Mouse (Mus musculus) kidney, embryonic 15.5 days (tissue): ENCODE data around the gene Tbcd. TPM values are rescaled to one million over a fixed set of nuclear protein-coding genes. Genes with fewer than 3 reads are reported as not detected.

Source experiments
- ATAC-seq: fragments of 200-750 bp; cut with Nextera tagmentation; replicated peaks from 2 replicates; pipeline ENCODE4 v1.8.0; 2017; ENCODE audit warnings: moderate TSS enrichment; ENCODE audit not compliant: low FRiP score
- H3K27ac ChIP-seq: fragments of 300-500 bp; sonication (generic); 2 replicates; pipeline ENCODE4 v1.5.1; 2015; ENCODE audit warnings: mild to moderate bottlenecking, inconsistent platforms
- H3K27me3 ChIP-seq: fragments of 300-500 bp; sonication (generic); 2 replicates; pipeline ENCODE4 v1.6.1; 2015; ENCODE audit warnings: inconsistent platforms
- H3K36me3 ChIP-seq: fragments of 300-500 bp; sonication (generic); 2 replicates; pipeline ENCODE4 v1.6.1; 2015; ENCODE audit warnings: inconsistent platforms
- H3K4me1 ChIP-seq: fragments of 300-500 bp; sonication (generic); 2 replicates; pipeline ENCODE4 v1.6.1; 2015; ENCODE audit warnings: inconsistent platforms
- H3K4me2 ChIP-seq: fragments of 300-500 bp; sonication (generic); 2 replicates; pipeline ENCODE4 v1.6.1; 2015; ENCODE audit warnings: moderate library complexity, mild to moderate bottlenecking, inconsistent platforms
- H3K4me3 ChIP-seq: fragments of 300-500 bp; sonication (generic); replicated peaks from 2 replicates; pipeline ENCODE4 v1.5.1; 2015; ENCODE audit warnings: mild to moderate bottlenecking, inconsistent platforms
- H3K9ac ChIP-seq: fragments of 300-500 bp; sonication (generic); 2 replicates; pipeline ENCODE4 v1.6.1; 2015; ENCODE audit warnings: mild to moderate bottlenecking, inconsistent platforms
- H3K9me3 ChIP-seq: fragments of 300-500 bp; sonication (generic); replicated peaks from 2 replicates; pipeline ENCODE4 v1.6.1; 2016; ENCODE audit warnings: inconsistent platforms
- WGBS: fragments of 180-500 bp; shearing (Covaris S2); methylation state at CpG from one replicate; pipeline ENCODE4 v1.1.7; 2015; ENCODE audit warnings: mixed read lengths; 5-methylcytosine and 5-hydroxymethylcytosine counted together
- polyA plus RNA-seq: library from polyadenylated mRNA; unstranded; fragments of >200 nt; fragmentation: Nextera tagmentation; extraction: Ambion mirVana; gene quantifications from 2 replicates; pipeline ENCODE4 v1.2.1, GENCODE M21; 2015

The Tbcd gene
- polyA plus RNA-seq, 1 experiment from 2014 or later = 37.4 TPM

DNA sequence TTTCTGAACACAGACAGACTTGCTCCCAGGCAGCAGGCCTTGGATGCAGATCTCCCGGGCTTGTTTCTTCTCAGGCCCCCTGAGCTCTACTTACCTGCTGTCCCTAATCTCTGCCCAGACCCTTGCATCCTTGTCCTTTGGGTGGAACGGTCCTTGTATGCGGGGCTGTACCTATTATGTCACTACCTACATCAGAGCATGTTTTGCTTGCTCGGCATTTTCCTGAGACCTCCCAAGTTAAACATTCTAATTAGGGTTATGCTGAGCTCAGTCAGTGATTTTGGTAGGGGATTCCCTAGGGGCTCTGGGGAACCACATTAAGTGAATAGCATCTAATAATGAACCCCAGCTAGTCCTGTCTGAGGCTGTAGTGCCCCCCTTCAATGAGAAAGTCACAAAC lies 173.3 kb downstream of the Tbcd start:
- ATAC-seq = no peak
- H3K4me2 ChIP-seq = no peak overlapping the region
- H3K36me3 ChIP-seq = peaks cover 68% of the 10 kb centered on the region
- WGBS = 88% methylated on average over 4 of the region's 4 CpGs
- no peaks in the 10 kb centered on the region for H3K4me1 ChIP-seq
- no peak overlapping the region for H3K27ac ChIP-seq
- no peaks in the 10 kb centered on the region for H3K27me3 ChIP-seq
- H3K9ac ChIP-seq = no peak overlapping the region
- no peaks in the 10 kb centered on the region for H3K9me3 ChIP-seq
- no peak overlapping the region for H3K4me3 ChIP-seq

DNA sequence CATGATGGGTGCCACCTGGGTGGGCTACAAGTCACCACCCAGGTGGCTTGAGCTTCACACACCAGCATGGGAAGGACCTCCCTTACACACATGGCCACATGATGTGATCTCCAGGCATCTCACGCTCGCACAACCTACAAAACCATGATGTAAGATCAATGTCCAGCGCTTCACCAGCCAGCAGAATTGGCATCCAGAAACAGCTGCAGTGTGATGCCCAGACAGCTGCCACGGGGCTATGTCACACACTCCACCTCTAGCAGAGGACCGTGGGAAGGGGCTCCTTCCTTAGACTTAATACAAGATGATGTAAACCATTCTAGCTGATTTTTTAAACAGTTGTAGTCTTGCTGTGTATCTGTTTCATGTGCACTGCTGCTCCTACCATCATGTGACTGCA lies 175.8 kb downstream of the Tbcd start:
- no peak overlapping the region for H3K4me3 ChIP-seq
- no peak overlapping the region for H3K27ac ChIP-seq
- no peaks in the 10 kb centered on the region for H3K27me3 ChIP-seq
- 91% methylated on average over 5 of the region's 5 CpGs for WGBS
- no peaks in the 10 kb centered on the region for H3K9me3 ChIP-seq
- ATAC-seq = no peak
- H3K9ac ChIP-seq = no peak overlapping the region
- H3K4me1 ChIP-seq = no peaks in the 10 kb centered on the region
- H3K36me3 ChIP-seq = peaks cover 46% of the 10 kb centered on the region
- H3K4me2 ChIP-seq = no peak overlapping the region

DNA sequence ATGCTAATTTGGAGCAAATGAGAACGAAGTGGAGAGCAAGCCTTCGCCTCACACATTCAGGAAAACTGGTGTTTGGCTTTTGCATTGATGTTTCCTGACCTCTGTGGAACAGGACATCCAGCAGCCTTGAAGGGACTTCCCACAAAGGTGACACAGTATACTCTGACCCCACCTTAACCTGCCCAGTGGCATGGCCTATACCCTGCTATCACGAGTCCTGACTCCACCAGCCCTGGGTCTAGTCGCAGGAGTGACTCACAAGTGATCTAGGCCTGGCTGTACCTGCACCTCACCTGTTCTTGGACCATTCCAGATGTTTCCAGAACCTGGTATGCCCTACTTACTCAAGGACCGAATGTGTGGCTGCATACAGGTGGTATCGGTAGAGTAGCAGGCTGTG lies 177.8 kb downstream of the Tbcd start:
- ATAC-seq = no peak

DNA sequence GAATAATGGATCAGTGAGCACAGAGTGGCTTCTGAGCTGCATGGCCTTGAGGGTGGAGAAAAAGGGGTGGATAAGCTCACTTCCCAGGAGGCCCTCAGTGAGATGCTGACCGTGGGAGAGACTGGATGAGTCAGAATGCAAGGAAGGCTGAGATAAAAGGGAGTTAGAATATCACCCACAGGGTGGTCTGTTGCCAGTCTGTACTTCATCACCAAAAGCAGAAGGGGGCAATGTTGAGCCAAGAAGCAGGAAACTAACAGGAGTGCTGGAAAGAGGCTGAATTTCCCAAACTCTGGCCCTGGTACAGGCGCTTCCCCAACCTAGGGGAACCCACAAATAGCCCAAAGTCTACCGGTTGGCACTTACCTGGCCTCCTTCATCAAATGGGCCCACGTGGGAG lies 178.7 kb downstream of the Tbcd start:
- Histone ChIP-seq H3K9ac (no peak overlapping the region), H3K4me2 (no peak overlapping the region), H3K9me3 (no peaks in the 10 kb centered on the region), H3K36me3 (peaks cover 28% of the 10 kb centered on the region), H3K27ac (no peak overlapping the region), H3K4me1 (no peaks in the 10 kb centered on the region), H3K27me3 (no peaks in the 10 kb centered on the region), H3K4me3 (no peak overlapping the region)
- no peak for ATAC-seq
- WGBS = 81% methylated on average over 4 of the region's 4 CpGs

More for the DNA sequence above, 177.8 kb downstream of the Tbcd start:
- Histone ChIP-seq H3K4me1 (no peaks in the 10 kb centered on the region), H3K9ac (no peak overlapping the region), H3K27me3 (no peaks in the 10 kb centered on the region), H3K4me3 (no peak overlapping the region), H3K36me3 (peaks cover 28% of the 10 kb centered on the region), H3K4me2 (no peak overlapping the region), H3K27ac (no peak overlapping the region), H3K9me3 (no peaks in the 10 kb centered on the region)
- 93% methylated on average over 6 of the region's 6 CpGs for WGBS

- no peaks in the 10 kb centered on the region for H3K9me3 ChIP-seq
- H3K27ac ChIP-seq = no peak overlapping the region
- no peak overlapping the region for H3K4me2 ChIP-seq
- H3K27me3 ChIP-seq = no peaks in the 10 kb centered on the region
- no peaks in the 10 kb centered on the region for H3K4me1 ChIP-seq
- H3K36me3 ChIP-seq = peaks cover 25% of the 10 kb centered on the region; the same call in 1 of the 2 replicates
- 94% methylated on average over 7 of the region's 7 CpGs for WGBS
- H3K4me3 ChIP-seq = no peak overlapping the region
- no peak overlapping the region for H3K9ac ChIP-seq
- ATAC-seq = no peak
Observed at GRCm38 (mm10) chr11:121631410-121631809, 179.7 kb downstream of the Tbcd start.

- 92% methylated on average over 10 of the region's 10 CpGs for WGBS
- Histone ChIP-seq H3K27ac (no peak overlapping the region), H3K4me3 (no peak overlapping the region), H3K4me2 (no peak overlapping the region), H3K36me3 (peaks cover 33% of the 10 kb centered on the region), H3K9ac (no peak overlapping the region), H3K9me3 (no peaks in the 10 kb centered on the region), H3K27me3 (no peaks in the 10 kb centered on the region), H3K4me1 (no peaks in the 10 kb centered on the region)
- no peak for ATAC-seq
Observed at GRCm38 (mm10) chr11:121636646-121637045, 184.9 kb downstream of the Tbcd start.

DNA sequence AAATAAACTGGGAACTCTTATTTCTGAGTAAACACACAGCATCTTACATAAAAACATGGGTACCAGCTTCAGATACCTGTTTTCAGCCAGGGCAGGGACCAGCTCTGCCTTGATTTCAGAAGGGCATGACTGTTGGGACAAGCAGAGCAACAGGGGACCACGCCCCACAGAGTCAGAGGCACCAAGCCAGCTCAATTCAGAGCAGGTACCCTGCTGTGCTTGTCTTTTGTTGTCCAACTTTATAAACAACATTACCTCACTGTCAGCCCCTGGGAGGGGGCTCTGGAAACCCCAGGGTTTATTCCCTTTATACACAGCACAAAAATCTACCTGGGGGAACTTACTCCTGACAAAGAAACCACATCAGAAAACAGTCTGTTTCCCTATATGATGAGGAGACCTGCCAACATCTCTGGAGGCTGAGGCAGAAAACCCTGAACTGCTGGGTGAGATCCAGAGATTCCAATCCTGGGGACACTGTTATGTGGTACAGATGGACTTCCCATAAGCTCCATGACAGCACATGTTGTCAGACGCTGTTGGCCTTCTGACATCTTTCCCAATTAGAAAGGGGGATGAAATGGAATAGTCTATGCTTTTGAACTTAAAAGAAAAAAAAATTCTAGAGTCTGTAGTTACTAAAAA lies 189.9 kb downstream of the Tbcd start:
- WGBS = 81% methylated on average over 2 of the region's 2 CpGs
- H3K9me3 ChIP-seq = no peaks in the 10 kb centered on the region
- no peak overlapping the region for H3K4me2 ChIP-seq

GRCm38 (mm10) chr11:121645394-121645793 lies 193.6 kb downstream of the Tbcd start:
- 93% methylated on average over 6 of the region's 6 CpGs for WGBS
- H3K36me3 ChIP-seq = peaks cover 12% of the 10 kb centered on the region
- H3K4me2 ChIP-seq = no peak overlapping the region
- no peak for ATAC-seq
- H3K4me3 ChIP-seq = no peak overlapping the region
- no peaks in the 10 kb centered on the region for H3K9me3 ChIP-seq
- no peak overlapping the region for H3K27ac ChIP-seq
- H3K9ac ChIP-seq = no peak overlapping the region
- H3K4me1 ChIP-seq = no peaks in the 10 kb centered on the region
- no peaks in the 10 kb centered on the region for H3K27me3 ChIP-seq

More for the DNA sequence above, 189.9 kb downstream of the Tbcd start:
- ATAC-seq = no peak
- peaks cover 34% of the 10 kb centered on the region for H3K36me3 ChIP-seq
- H3K27ac ChIP-seq = no peak overlapping the region
- no peak overlapping the region for H3K4me3 ChIP-seq
- H3K4me1 ChIP-seq = no peaks in the 10 kb centered on the region
- no peak overlapping the region for H3K9ac ChIP-seq
- H3K27me3 ChIP-seq = no peaks in the 10 kb centered on the region

DNA sequence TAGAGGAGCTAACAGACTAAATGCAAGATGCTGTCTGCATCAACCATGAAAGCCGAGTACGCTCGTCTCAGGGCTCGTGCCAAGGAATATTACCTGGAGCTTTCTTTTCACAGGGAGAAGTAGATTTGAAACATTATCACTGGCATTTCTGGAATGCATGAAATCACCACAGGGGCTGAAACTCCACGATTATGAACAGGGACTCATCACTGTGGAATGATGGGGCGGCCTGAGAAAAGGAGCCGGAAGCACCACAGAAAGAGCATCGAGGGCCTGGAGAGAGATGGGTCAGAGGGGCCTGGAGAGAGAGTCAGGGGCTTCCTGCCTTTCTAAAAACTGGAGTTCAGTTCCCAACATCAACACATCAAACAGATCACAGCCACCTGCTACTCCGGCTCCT lies 195.6 kb downstream of the Tbcd start:
- no peak for ATAC-seq
- no peak overlapping the region for H3K4me2 ChIP-seq
- WGBS = 84% methylated on average over 9 of the region's 9 CpGs
- no peak overlapping the region for H3K4me3 ChIP-seq
- peaks cover 11% of the 10 kb centered on the region; the same call in 1 of the 2 replicates for H3K36me3 ChIP-seq
- H3K4me1 ChIP-seq = no peaks in the 10 kb centered on the region
- H3K9ac ChIP-seq = no peak overlapping the region
- no peaks in the 10 kb centered on the region for H3K9me3 ChIP-seq
- no peaks in the 10 kb centered on the region for H3K27me3 ChIP-seq
- no peak overlapping the region for H3K27ac ChIP-seq

GRCm38 (mm10) chr11:121648166-121648565 lies 196.4 kb downstream of the Tbcd start:
- WGBS = 92% methylated on average over 5 of the region's 5 CpGs

GRCm38 (mm10) chr11:121649900-121650299 lies 198.2 kb downstream of the Tbcd start:
- H3K36me3 ChIP-seq = 0 out of 2 replicates have a peak, but pooled peaks cover 6% of the 10 kb centered on the region
- no peaks in the 10 kb centered on the region for H3K27me3 ChIP-seq
- no peaks in the 10 kb centered on the region for H3K9me3 ChIP-seq
- ATAC-seq = no peak
- H3K4me3 ChIP-seq = no peak overlapping the region
- no peak overlapping the region for H3K4me2 ChIP-seq
- no peak overlapping the region for H3K9ac ChIP-seq
- WGBS = 64% methylated on average over 10 of the region's 10 CpGs
- no peaks in the 10 kb centered on the region for H3K4me1 ChIP-seq
- H3K27ac ChIP-seq = no peak overlapping the region

More at GRCm38 (mm10) chr11:121648166-121648565, 196.4 kb downstream of the Tbcd start:
- H3K9ac ChIP-seq = no peak overlapping the region
- no peak overlapping the region for H3K27ac ChIP-seq
- H3K4me3 ChIP-seq = no peak overlapping the region
- H3K4me2 ChIP-seq = no peak overlapping the region
- no peak for ATAC-seq
- H3K9me3 ChIP-seq = no peaks in the 10 kb centered on the region
- H3K4me1 ChIP-seq = no peaks in the 10 kb centered on the region
- peaks cover 11% of the 10 kb centered on the region; the same call in 1 of the 2 replicates for H3K36me3 ChIP-seq
- H3K27me3 ChIP-seq = no peaks in the 10 kb centered on the region

DNA sequence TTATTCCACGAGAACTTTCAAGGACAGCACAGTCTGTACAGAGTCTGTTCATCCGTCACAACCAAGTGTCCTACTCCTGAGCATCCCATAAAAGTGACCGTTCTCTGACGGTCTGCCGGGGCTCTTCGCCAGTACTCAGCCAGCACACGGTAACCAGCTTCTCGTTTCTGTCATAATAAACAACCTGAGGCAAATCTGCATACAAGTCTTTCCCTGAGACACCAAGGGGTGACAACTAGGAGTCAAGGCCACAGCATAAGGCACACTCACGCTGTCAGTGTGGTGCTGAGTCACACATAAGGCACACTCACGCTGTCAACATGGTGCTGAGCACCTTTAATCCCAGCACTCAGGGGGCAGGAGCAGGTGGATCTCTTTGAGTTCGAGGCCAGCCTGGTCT lies 198.9 kb downstream of the Tbcd start:
- Histone ChIP-seq H3K4me1 (no peaks in the 10 kb centered on the region), H3K9ac (no peak overlapping the region), H3K36me3 (0 out of 2 replicates have a peak, but pooled peaks cover 6% of the 10 kb centered on the region), H3K27ac (no peak overlapping the region), H3K4me3 (no peak overlapping the region), H3K27me3 (no peaks in the 10 kb centered on the region), H3K9me3 (no peaks in the 10 kb centered on the region), H3K4me2 (no peak overlapping the region)
- WGBS = 92% methylated on average over 11 of the region's 11 CpGs
- ATAC-seq = no peak

- Histone ChIP-seq H3K36me3 (0 out of 2 replicates have a peak, but pooled peaks cover 6% of the 10 kb centered on the region), H3K4me1 (no peaks in the 10 kb centered on the region), H3K4me3 (no peak overlapping the region), H3K27ac (no peak overlapping the region), H3K9ac (no peak overlapping the region), H3K27me3 (no peaks in the 10 kb centered on the region), H3K4me2 (no peak overlapping the region), H3K9me3 (no peaks in the 10 kb centered on the region)
- ATAC-seq = no peak
- WGBS = 96% methylated on average over 9 of the region's 9 CpGs
Observed at GRCm38 (mm10) chr11:121651556-121651955, 199.8 kb downstream of the Tbcd start.
